Mouse (Mus musculus) G1E (cell line): ENCODE measurements around the gene Slc5a8.

Experiments used
- CTCF ChIP-seq: IDR thresholded peaks from 2 replicates; pipeline ENCODE4 v1.5.1; 2012; ENCODE audit warnings: low read depth, low read length, inconsistent platforms, mixed read lengths
- GATA1 ChIP-seq: IDR thresholded peaks from 2 replicates; pipeline ENCODE4 v1.6.1; 2012; ENCODE audit warnings: borderline replicate concordance, low read length, inconsistent platforms, mixed read lengths
- GATA2 ChIP-seq: IDR thresholded peaks from 2 replicates; pipeline ENCODE4 v1.6.1; 2012; ENCODE audit warnings: low read depth, low read length, inconsistent platforms, borderline replicate concordance
- POLR2AphosphoS5 ChIP-seq: IDR thresholded peaks from 2 replicates; pipeline ENCODE4 v1.6.1; 2012; ENCODE audit warnings: low read depth, low read length, inconsistent platforms; ENCODE audit not compliant: insufficient replicate concordance
- TAL1 ChIP-seq: conservative IDR thresholded peaks from 2 replicates; pipeline ENCODE4 v1.6.1; 2012; ENCODE audit warnings: low read depth, low read length, inconsistent platforms, mixed read lengths

- TF ChIP-seq CTCF (no peak), GATA1 (no peak), POLR2AphosphoS5 (no peak), TAL1 (no peak), GATA2 (no peak)
Measured at GRCm38 (mm10) chr10:88860911-88861310, 24.9 kb upstream of the Slc5a8 start.
